Comparison of ENCODE assay signal across 8 mouse cellular contexts in the genomic region with DNA sequence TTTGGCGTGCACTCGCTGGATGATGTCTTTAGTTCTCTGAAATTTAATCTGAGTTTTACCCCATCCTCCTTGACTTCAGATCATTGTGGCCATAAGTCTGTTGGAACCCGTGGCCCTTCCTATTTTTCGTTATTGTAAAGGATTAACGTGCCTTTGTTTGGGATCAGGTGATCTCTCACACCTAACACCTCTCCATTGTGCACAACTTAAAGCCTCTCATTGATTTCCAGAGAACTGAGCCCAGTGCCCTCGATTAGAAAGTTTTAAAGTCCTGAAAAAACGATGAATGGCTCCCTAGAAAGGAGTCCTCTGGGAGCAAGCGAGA. TPM values are rescaled to one million over a fixed set of nuclear protein-coding genes. Genes with fewer than 3 reads are reported as not detected.
DNase-seq lines count a peak whose midpoint lies in the region; ATAC-seq and TF ChIP-seq lines count a peak whose summit lies in the region.

No protein-coding gene starts in this region.

- peak overlapping the region; percentile 77 for H3K4me3 ChIP-seq in layer of hippocampus, adult 2 months
- H3K4me3 ChIP-seq in embryonic facial prominence, embryonic 10.5 days: peak overlapping the region; percentile 99
- peak overlapping the region; percentile 98 for H3K4me3 ChIP-seq in intestine, embryonic 14.5 days (ENCODE audit: low read depth, low read length)
- peak overlapping the region; percentile 95 for H3K4me3 ChIP-seq in neural tube, embryonic 12.5 days

- no peaks in the 10 kb centered on the region for H3K9me3 ChIP-seq in embryonic facial prominence, embryonic 10.5 days
- H3K9me3 ChIP-seq in intestine, embryonic 14.5 days (ENCODE audit: control insufficient read depth, low read length): no peaks in the 10 kb centered on the region
- no peaks in the 10 kb centered on the region for H3K9me3 ChIP-seq in neural tube, embryonic 12.5 days

- peak overlapping the region; percentile 81 for H3K4me2 ChIP-seq in intestine, embryonic 14.5 days (ENCODE audit: low read length)
- H3K4me2 ChIP-seq in neural tube, embryonic 12.5 days (replicated peaks): peak overlapping the region; percentile 76

- ATAC-seq in intestine, embryonic 14.5 days (replicated peaks; ENCODE audit: low FRiP score, low TSS enrichment, low read depth): no peak
- no peak for ATAC-seq in neural tube, embryonic 12.5 days (ENCODE audit: low FRiP score, low read depth)

- H3K36me3 ChIP-seq in embryonic facial prominence, embryonic 10.5 days (replicated peaks): peaks cover 18% of the 10 kb centered on the region
- no peaks in the 10 kb centered on the region for H3K36me3 ChIP-seq in intestine, embryonic 14.5 days (ENCODE audit: control insufficient read depth, insufficient read depth, low read length)
- no peaks in the 10 kb centered on the region for H3K36me3 ChIP-seq in neural tube, embryonic 12.5 days

- H3K27ac ChIP-seq in layer of hippocampus, adult 2 months: peak overlapping the region; percentile 97
- H3K27ac ChIP-seq in embryonic facial prominence, embryonic 10.5 days (replicated peaks): peak overlapping the region; percentile 98
- H3K27ac ChIP-seq in intestine, embryonic 14.5 days (ENCODE audit: low read depth): peak overlapping the region; percentile 87
- H3K27ac ChIP-seq in neural tube, embryonic 12.5 days: peak overlapping the region; percentile 80; the same call in 1 of the 2 replicates

- H3K27me3 ChIP-seq in embryonic facial prominence, embryonic 10.5 days (replicated peaks; ENCODE audit: low read depth, poor library complexity, severe bottlenecking): no peaks in the 10 kb centered on the region
- H3K27me3 ChIP-seq in intestine, embryonic 14.5 days (replicated peaks; ENCODE audit: control insufficient read depth, insufficient read depth, low read length): no peaks in the 10 kb centered on the region
- no peaks in the 10 kb centered on the region for H3K27me3 ChIP-seq in neural tube, embryonic 12.5 days (replicated peaks)

- peak overlapping the region; percentile 94 for H3K9ac ChIP-seq in intestine, embryonic 14.5 days (ENCODE audit: low read length)
- peak overlapping the region; percentile 97; the same call in 1 of the 2 replicates for H3K9ac ChIP-seq in neural tube, embryonic 12.5 days

- no peak for DNase-seq in layer of hippocampus, adult 2 months (ENCODE audit: low spot score in 2 of 2)
- DNase-seq in layer of hippocampus, postnatal 14 days (ENCODE audit: low spot score in 2 of 2): no peak
- no peak for DNase-seq in embryonic facial prominence, embryonic 10.5 days (ENCODE audit: low spot score)
- no peak for DNase-seq in intestine, embryonic 14.5 days (ENCODE audit: low spot score)
- DNase-seq in yolk sac, embryonic 10.5 days (ENCODE audit: low spot score): no peak
- DNase-seq in frontal cortex, postnatal 36 days (ENCODE audit: low spot score in 2 of 2): no peak
- DNase-seq in retina, embryonic 14.5 days (ENCODE audit: low spot score): no peak

- H3K4me1 ChIP-seq in embryonic facial prominence, embryonic 10.5 days: peaks cover 26% of the 10 kb centered on the region
- H3K4me1 ChIP-seq in intestine, embryonic 14.5 days (replicated peaks; ENCODE audit: control insufficient read depth, insufficient read depth, low read length): peaks cover 10% of the 10 kb centered on the region
- peaks cover 17% of the 10 kb centered on the region for H3K4me1 ChIP-seq in neural tube, embryonic 12.5 days

- no peak for TF ChIP-seq CTCF in layer of hippocampus, adult 2 months (conservative IDR thresholded peaks at IDR 0.05)

- WGBS in embryonic facial prominence, embryonic 10.5 days: 13% methylated on average over 8 of the region's 8 CpGs
- WGBS in intestine, embryonic 14.5 days: 19% methylated on average over 8 of the region's 8 CpGs
- 17% methylated on average over 8 of the region's 8 CpGs for WGBS in neural tube, embryonic 12.5 days

RNA-seq across cellular contexts. Expression of gene Stk38, which starts 0.5 kb away (rescaled TPM):
- total RNA-seq in layer of hippocampus, adult 2 months (2021): 10 to 100 TPM; 50.4 to 65.6 TPM
- 10 to 100 TPM; 57.0 to 61.1 TPM for total RNA-seq in layer of hippocampus, postnatal 14 days (2021)
- polyA plus RNA-seq in embryonic facial prominence, embryonic 10.5 days (2016; fragmentation: Nextera tagmentation; extraction: Ambion mirVana): 118 and 125 TPM in 2 replicates
- 91.6 and 108 TPM in 2 replicates for polyA plus RNA-seq in intestine, embryonic 14.5 days (2014; fragmentation: Nextera tagmentation; extraction: Ambion mirVana)
- 148 and 157 TPM in 2 replicates for polyA plus RNA-seq in neural tube, embryonic 12.5 days (2016; fragmentation: Nextera tagmentation; extraction: Ambion mirVana)

RNA-seq across cellular contexts. Expression of gene Srsf3, which starts 24.1 kb away (rescaled TPM):
- 100 to 1,000 TPM; 125 to 130 TPM for total RNA-seq in layer of hippocampus, adult 2 months (2021)
- total RNA-seq in layer of hippocampus, postnatal 14 days (2021): 100 to 1,000 TPM; 127 to 160 TPM
- polyA plus RNA-seq in embryonic facial prominence, embryonic 10.5 days (2016; fragmentation: Nextera tagmentation; extraction: Ambion mirVana): 830 and 831 TPM in 2 replicates
- 585 and 647 TPM in 2 replicates for polyA plus RNA-seq in intestine, embryonic 14.5 days (2014; fragmentation: Nextera tagmentation; extraction: Ambion mirVana)
- polyA plus RNA-seq in neural tube, embryonic 12.5 days (2016; fragmentation: Nextera tagmentation; extraction: Ambion mirVana): 642 and 679 TPM in 2 replicates

RNA-seq across cellular contexts. Expression of gene Kctd20, which starts 56.5 kb away (rescaled TPM):
- 10 to 100 TPM; 58.7 to 64.4 TPM for total RNA-seq in layer of hippocampus, adult 2 months (2021)
- total RNA-seq in layer of hippocampus, postnatal 14 days (2021): 10 to 100 TPM; 76.2 to 77.7 TPM
- polyA plus RNA-seq in embryonic facial prominence, embryonic 10.5 days (2016; fragmentation: Nextera tagmentation; extraction: Ambion mirVana): 125 and 126 TPM in 2 replicates
- polyA plus RNA-seq in intestine, embryonic 14.5 days (2014; fragmentation: Nextera tagmentation; extraction: Ambion mirVana): 72.6 and 82.4 TPM in 2 replicates
- polyA plus RNA-seq in neural tube, embryonic 12.5 days (2016; fragmentation: Nextera tagmentation; extraction: Ambion mirVana): 115 and 117 TPM in 2 replicates
